Mouse (Mus musculus) cortical plate, adult 2 months (tissue): ENCODE results near the gene Klk13. TPM values are rescaled to one million over a fixed set of nuclear protein-coding genes. Genes with fewer than 3 reads are reported as not detected.
A peak's percentile ranks its signal among the peaks of the same experiment; 100 is the strongest.
"Not testable (repeated sequence)": the region's sequence is repeated elsewhere in the genome, so short reads cannot be mapped to it uniquely, and the experiment has no call there.

Experiments
- H3K27ac ChIP-seq: fragments of 200-500 bp; 2 replicates; pipeline ENCODE4 v1.5.1; 2012; ENCODE audit warnings: low read length, control low read depth, inconsistent platforms; ENCODE audit not compliant: insufficient read depth
- H3K4me1 ChIP-seq: fragments of 200-500 bp; 2 replicates; pipeline ENCODE4 v1.6.1; 2011; ENCODE audit warnings: low read length; ENCODE audit not compliant: control insufficient read depth, insufficient read depth
- H3K4me3 ChIP-seq: fragments of 200-500 bp; 2 replicates; pipeline ENCODE4 v1.5.1; 2011; ENCODE audit warnings: mild to moderate bottlenecking, low read length, control low read depth; ENCODE audit not compliant: insufficient read depth
- CTCF ChIP-seq: fragments of 200-500 bp; IDR thresholded peaks from 2 replicates; pipeline ENCODE4 v1.5.1; 2011; ENCODE audit warnings: mild to moderate bottlenecking, control low read depth, low read length; ENCODE audit not compliant: insufficient read depth; ENCODE audit errors: extremely low read depth
- POLR2A ChIP-seq: fragments of 200-500 bp; IDR thresholded peaks from 2 replicates; pipeline ENCODE4 v1.6.1; 2011; ENCODE audit warnings: mild to moderate bottlenecking, low read length, control low read depth; ENCODE audit not compliant: insufficient read depth; ENCODE audit errors: extremely low read depth
- polyA plus RNA-seq: library from polyadenylated mRNA; depleted of rRNA; stranded (reverse); fragments of >200 nt; gene quantifications from 2 replicates; pipeline ENCODE4 v1.2.3, GENCODE M21; 2012

Gene Klk13
- polyA plus RNA-seq, 1 experiment, result 0.04 TPM

DNA sequence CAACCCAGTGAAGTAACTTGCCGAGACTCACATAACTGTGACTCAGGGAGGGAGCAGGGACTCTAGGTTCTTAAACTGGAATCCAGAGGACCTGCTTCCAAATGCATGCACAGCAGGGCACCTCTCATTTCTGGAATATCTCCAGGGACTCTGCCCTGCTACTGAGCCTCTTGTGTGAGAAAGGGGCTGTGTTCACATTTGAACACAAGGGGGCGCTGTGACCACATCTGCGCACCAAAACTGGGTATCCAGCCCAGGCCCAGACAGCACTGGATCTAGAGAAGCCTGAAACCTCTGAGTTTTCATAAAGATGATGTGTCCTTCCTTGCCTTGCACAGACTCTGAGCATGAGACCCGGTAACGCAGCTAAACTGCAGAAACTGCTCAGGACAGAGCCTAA, 31.4 kb upstream of the Klk13 start:
- no peaks in the 10 kb centered on the region for H3K4me1 ChIP-seq
- H3K27ac ChIP-seq, result no peak overlapping the region
- H3K4me3 ChIP-seq, result no peak overlapping the region
- TF ChIP-seq CTCF (peak; percentile 67), POLR2A (no peak)

GRCm38 (mm10) chr7:43682511-43682910, 29.9 kb upstream of the Klk13 start:
- H3K27ac ChIP-seq, H3K4me3 ChIP-seq, H3K4me1 ChIP-seq: not testable (repeated sequence)
- 0 out of 2 replicates have a peak, but pooled peaks have one; percentile 2 for TF ChIP-seq CTCF

DNA sequence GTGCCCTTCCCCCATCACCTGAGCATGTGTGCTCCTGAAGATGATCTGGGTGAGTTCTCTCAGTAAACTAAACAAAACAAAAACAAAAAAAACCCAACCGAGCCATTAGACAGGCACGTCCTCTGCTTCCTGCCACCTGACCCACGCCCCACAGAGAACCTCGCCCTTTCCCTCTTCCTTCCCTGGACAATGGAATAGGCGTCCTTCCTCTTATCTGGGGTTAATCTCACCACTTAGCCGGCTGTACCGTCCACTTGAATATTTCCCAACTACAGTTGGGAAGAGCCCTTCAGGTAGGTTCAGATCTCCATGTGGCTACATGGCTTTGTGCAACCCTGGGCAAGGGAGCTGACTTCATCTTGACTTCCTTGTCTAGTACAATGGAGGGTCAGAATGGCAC, 27.3 kb upstream of the Klk13 start:
- TF ChIP-seq POLR2A (no peak), CTCF (no peak)
- H3K4me1 ChIP-seq, result no peaks in the 10 kb centered on the region
- no peak overlapping the region for H3K4me3 ChIP-seq
- H3K27ac ChIP-seq, result no peak overlapping the region

DNA sequence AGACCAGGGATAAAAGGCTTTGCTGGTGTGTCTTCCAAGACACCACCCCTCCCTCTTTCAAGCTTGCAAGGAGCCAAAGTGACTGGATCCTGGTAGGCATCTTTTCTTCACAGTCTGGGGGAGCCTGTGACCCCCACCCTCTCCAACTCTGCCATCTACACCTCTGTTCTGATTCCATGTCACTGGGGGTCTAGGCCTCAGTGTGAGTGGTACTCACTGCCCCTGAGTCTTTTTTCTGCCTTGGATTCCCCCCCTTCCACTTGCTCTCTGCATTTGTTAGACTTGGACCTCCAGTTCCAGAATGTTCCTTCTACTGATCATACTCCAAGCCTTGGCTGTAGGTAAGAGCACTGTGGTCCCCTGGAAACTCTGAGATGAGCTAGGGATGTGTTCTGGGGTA, 22.2 kb upstream of the Klk13 start, which contains the start of gene Klk14:
Gene Klk14 (plus strand): TSS at position 301 of the 400 bp plus-strand sequence.
- H3K4me1 ChIP-seq, result no peaks in the 10 kb centered on the region

DNA sequence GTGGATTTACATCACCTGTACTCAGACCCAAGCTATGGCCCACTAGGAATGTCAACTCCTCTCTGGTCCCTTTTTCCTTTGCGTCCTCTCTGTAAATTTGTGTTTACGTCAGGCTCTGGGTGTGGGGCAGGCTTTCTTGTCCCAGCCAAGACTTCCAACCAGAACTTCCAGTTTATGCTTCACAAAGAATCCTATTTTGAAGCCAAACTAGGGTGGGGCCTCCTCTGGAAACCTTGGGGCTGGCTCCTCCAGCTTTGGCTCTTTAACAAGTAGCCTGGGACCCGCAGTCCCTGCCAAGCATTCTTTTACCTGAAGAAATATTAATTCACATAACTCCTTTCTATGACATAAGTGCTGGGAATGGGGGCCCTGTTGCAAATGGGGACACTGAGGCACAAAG, 2.3 kb upstream of the Klk13 start:
- no peak overlapping the region for H3K27ac ChIP-seq
- no peak overlapping the region for H3K4me3 ChIP-seq
- H3K4me1 ChIP-seq, result no peaks in the 10 kb centered on the region
- TF ChIP-seq POLR2A (no peak), CTCF (no peak)

More for the DNA sequence above, 22.2 kb upstream of the Klk13 start, which contains the start of gene Klk14:
- TF ChIP-seq POLR2A (no peak), CTCF (no peak)
- Histone ChIP-seq H3K27ac (no peak within 1 kb of the TSS), H3K4me3 (no peak within 1 kb of the TSS)

- Histone ChIP-seq H3K4me1 (no peaks in the 10 kb centered on the region), H3K27ac (no peak overlapping the region), H3K4me3 (no peak overlapping the region)
- TF ChIP-seq CTCF, result no peak
- no peak for TF ChIP-seq POLR2A
Measured at GRCm38 (mm10) chr7:43712917-43713316, 550 bp downstream of the Klk13 start.

DNA sequence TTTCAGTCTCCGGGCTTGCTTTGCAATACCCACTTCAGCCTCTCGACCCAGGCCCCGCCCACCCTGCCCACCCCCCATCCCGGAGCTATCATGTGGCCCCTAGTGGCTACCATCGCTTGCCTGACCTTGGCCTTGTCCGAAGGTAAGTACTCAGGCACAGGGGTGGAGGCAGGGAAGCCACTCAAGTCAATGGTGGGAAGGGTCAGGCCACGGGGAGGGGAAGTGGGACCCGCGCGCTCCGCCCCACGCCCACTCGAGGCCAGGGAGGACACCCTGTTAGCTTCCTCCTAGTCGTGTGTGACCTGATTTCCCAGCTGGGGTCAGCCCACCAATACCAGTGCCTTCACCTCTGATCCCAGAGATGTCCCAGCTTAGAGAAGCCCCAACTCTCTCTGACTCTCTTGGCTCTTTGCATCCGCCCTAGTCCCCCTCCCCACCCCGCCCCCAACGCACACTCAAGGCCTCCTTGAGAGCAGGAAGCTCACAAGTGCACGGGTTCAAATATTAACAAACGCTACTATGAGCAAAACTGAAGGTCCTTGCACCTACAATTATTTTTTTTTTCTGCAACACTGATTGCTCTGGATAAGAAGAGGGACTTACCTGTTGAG, 1.5 kb downstream of the Klk13 start:
- H3K4me1 ChIP-seq, result no peaks in the 10 kb centered on the region

DNA sequence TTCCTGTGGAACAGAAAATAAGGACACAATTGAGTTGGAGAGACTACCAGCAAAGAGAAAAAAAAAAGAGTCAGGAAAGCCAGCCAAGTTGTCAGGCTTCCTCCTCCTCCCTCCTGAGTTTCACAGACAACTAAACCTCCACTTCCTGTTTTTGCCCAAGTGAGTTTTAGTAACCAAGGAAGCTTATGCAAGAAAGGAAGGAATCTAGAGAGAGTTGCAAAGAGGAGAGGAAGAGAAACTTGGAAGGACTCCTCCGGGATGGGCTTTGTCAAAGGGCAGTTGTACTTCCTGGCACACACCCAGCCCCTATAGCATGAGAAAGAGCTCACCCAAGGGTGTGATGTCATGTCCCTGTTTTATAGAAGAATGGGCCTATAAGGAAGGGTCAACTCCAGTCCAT, 35.4 kb downstream of the Klk13 start:
- H3K4me3 ChIP-seq, result no peak overlapping the region
- H3K27ac ChIP-seq, result no peak overlapping the region
- TF ChIP-seq CTCF (no peak), POLR2A (no peak)
- no peaks in the 10 kb centered on the region for H3K4me1 ChIP-seq

More for the DNA sequence above, 1.5 kb downstream of the Klk13 start:
- Histone ChIP-seq H3K4me3 (no peak overlapping the region), H3K27ac (no peak overlapping the region)
- no peak for TF ChIP-seq POLR2A
- TF ChIP-seq CTCF, result no peak

DNA sequence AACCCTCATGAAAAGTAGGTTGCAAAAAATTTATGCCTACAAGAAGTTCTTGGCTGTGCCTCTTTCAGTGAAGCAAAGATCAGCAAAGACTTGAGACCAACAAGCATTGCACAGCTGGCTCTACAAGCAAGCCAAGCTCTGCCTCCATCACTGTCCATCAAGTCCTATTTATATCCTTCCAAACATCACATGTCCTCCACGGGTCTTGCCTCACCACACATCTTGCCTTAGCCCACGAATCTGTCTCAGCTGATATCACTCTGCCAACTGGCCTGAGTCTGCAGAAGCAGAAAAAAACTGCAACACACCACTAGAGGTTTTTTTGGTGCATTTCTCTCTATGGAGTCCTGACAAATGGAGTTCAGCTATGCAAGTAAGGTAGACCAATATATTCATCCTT, 40.4 kb downstream of the Klk13 start:
- H3K4me3 ChIP-seq, result no peak overlapping the region
- H3K27ac ChIP-seq, result no peak overlapping the region
- no peak for TF ChIP-seq CTCF
- TF ChIP-seq POLR2A, result no peak
- no peaks in the 10 kb centered on the region for H3K4me1 ChIP-seq

- no peak overlapping the region for H3K4me3 ChIP-seq
- TF ChIP-seq CTCF (no peak), POLR2A (no peak)
Measured at GRCm38 (mm10) chr7:43766484-43766883, 54.1 kb downstream of the Klk13 start.

More at GRCm38 (mm10) chr7:43766484-43766883, 54.1 kb downstream of the Klk13 start:
- Histone ChIP-seq H3K27ac (no peak overlapping the region), H3K4me1 (no peaks in the 10 kb centered on the region)
